ENCODE assay signal across 12 mouse cellular contexts in the genomic region with DNA sequence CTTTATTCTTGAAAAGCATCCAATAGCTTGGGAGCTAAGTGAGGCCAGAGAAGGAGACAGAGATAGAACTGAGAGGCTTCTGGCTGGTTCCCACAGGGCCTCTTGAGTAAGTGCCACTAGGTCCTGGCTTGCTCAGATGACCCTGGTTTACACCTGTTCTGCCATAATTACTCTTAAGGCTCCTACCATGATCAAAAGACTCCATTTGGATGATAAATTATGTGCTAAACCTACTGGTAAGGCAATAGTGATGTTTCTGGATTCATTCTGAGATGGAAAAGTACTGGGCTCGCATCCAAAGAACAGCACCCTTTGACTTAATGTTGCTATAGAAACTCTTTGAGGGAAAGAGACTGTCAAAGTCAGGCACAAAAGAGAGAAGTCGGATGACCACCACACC. TPM values are rescaled to one million over a fixed set of nuclear protein-coding genes. Genes with fewer than 3 reads are reported as not detected.
DNase-seq lines count a peak whose midpoint lies in the region; ATAC-seq lines count a peak whose summit lies in the region.
"Had no signal": no experiment of that assay in that cellular context is flagged by ENCODE, and none has a peak within 500 bp of the region (broad histone marks: within the 10 kb centered on the region; RNA-seq: fewer than 3 reads in every experiment).

No protein-coding gene starts in this region.

- DNase-seq in cerebellum, postnatal 10 days: peak; percentile 19 to 21
- DNase-seq in midbrain, embryonic 10.5 days (ENCODE audit: low spot score): peak; percentile 7
- DNase-seq in kidney, postnatal 10 days: peak; percentile 44
- no peak for DNase-seq in embryonic facial prominence, embryonic 10.5 days (ENCODE audit: low spot score)
- DNase-seq in urinary bladder, postnatal 14 days (ENCODE audit: low spot score): no peak
- DNase-seq: right cerebral cortex, postnatal 4 days had no signal

- peaks cover 50% of the 10 kb centered on the region for H3K4me1 ChIP-seq in midbrain, embryonic 10.5 days
- peaks cover 36% of the 10 kb centered on the region for H3K4me1 ChIP-seq in midbrain, embryonic 13.5 days (replicated peaks)
- H3K4me1 ChIP-seq in embryonic facial prominence, embryonic 10.5 days: peaks cover 39% of the 10 kb centered on the region
- H3K4me1 ChIP-seq in hindbrain, embryonic 13.5 days (replicated peaks): peaks cover 45% of the 10 kb centered on the region

- H3K4me2 ChIP-seq in midbrain, embryonic 13.5 days (replicated peaks): no peak overlapping the region
- H3K4me2 ChIP-seq in hindbrain, embryonic 13.5 days: no peak overlapping the region

- no peaks in the 10 kb centered on the region for H3K9me3 ChIP-seq in midbrain, embryonic 10.5 days (replicated peaks)
- no peaks in the 10 kb centered on the region for H3K9me3 ChIP-seq in midbrain, embryonic 13.5 days
- H3K9me3 ChIP-seq in embryonic facial prominence, embryonic 10.5 days: no peaks in the 10 kb centered on the region
- H3K9me3 ChIP-seq in hindbrain, embryonic 13.5 days: no peaks in the 10 kb centered on the region
- H3K9me3 ChIP-seq: limb, embryonic 10.5 days had no signal

- no peaks in the 10 kb centered on the region for H3K36me3 ChIP-seq in midbrain, embryonic 10.5 days
- no peaks in the 10 kb centered on the region for H3K36me3 ChIP-seq in midbrain, embryonic 13.5 days
- H3K36me3 ChIP-seq in embryonic facial prominence, embryonic 10.5 days (replicated peaks): no peaks in the 10 kb centered on the region
- no peaks in the 10 kb centered on the region for H3K36me3 ChIP-seq in hindbrain, embryonic 13.5 days
- H3K36me3 ChIP-seq: limb, embryonic 10.5 days had no signal

- H3K9ac ChIP-seq in midbrain, embryonic 13.5 days (replicated peaks): no peak overlapping the region
- H3K9ac ChIP-seq in hindbrain, embryonic 13.5 days: no peak overlapping the region

- no peak overlapping the region for H3K4me3 ChIP-seq in midbrain, embryonic 10.5 days
- H3K4me3 ChIP-seq in midbrain, embryonic 13.5 days (replicated peaks): no peak overlapping the region
- H3K4me3 ChIP-seq in embryonic facial prominence, embryonic 10.5 days: no peak overlapping the region
- no peak overlapping the region for H3K4me3 ChIP-seq in hindbrain, embryonic 13.5 days
- H3K4me3 ChIP-seq: limb, embryonic 10.5 days had no signal

- no peaks in the 10 kb centered on the region for H3K27me3 ChIP-seq in midbrain, embryonic 10.5 days (ENCODE audit: low read depth, poor library complexity, severe bottlenecking)
- no peaks in the 10 kb centered on the region for H3K27me3 ChIP-seq in midbrain, embryonic 13.5 days
- H3K27me3 ChIP-seq in embryonic facial prominence, embryonic 10.5 days (replicated peaks; ENCODE audit: low read depth, poor library complexity, severe bottlenecking): no peaks in the 10 kb centered on the region
- H3K27me3 ChIP-seq in hindbrain, embryonic 13.5 days: no peaks in the 10 kb centered on the region

- no peak for ATAC-seq in cerebellum, adult (ENCODE audit: insufficient number of reproducible peaks, low FRiP score, low TSS enrichment)
- ATAC-seq in midbrain, embryonic 13.5 days: no peak
- no peak for ATAC-seq in hindbrain, embryonic 13.5 days (ENCODE audit: low FRiP score)

- H3K27ac ChIP-seq in midbrain, embryonic 10.5 days (replicated peaks): no peak overlapping the region
- H3K27ac ChIP-seq in midbrain, embryonic 13.5 days: no peak overlapping the region
- H3K27ac ChIP-seq in embryonic facial prominence, embryonic 10.5 days (replicated peaks): no peak overlapping the region
- no peak overlapping the region for H3K27ac ChIP-seq in hindbrain, embryonic 13.5 days
- H3K27ac ChIP-seq: limb, embryonic 10.5 days; macrophage; stomach, postnatal 0 days had no signal

- 74% methylated on average over 2 of the region's 2 CpGs for WGBS in midbrain, embryonic 10.5 days
- 53% methylated on average over 2 of the region's 2 CpGs for WGBS in midbrain, embryonic 13.5 days
- 88% methylated on average over 2 of the region's 2 CpGs for WGBS in embryonic facial prominence, embryonic 10.5 days
- WGBS in hindbrain, embryonic 13.5 days: 50% methylated on average over 2 of the region's 2 CpGs

RNA-seq across cellular contexts. Expression of a gene that starts 3.9 kb away (rescaled TPM):
- 3.5 and 4.3 TPM in 2 replicates for polyA plus RNA-seq in midbrain, embryonic 10.5 days (2016; fragmentation: Nextera tagmentation; extraction: Ambion mirVana)
- polyA plus RNA-seq in midbrain, embryonic 13.5 days (2015; fragmentation: Nextera tagmentation; extraction: Ambion mirVana): 5.4 and 6.4 TPM in 2 replicates
- 4.8 and 6.5 TPM in 2 replicates for polyA plus RNA-seq in embryonic facial prominence, embryonic 10.5 days (2016; fragmentation: Nextera tagmentation; extraction: Ambion mirVana)
- 6.9 and 7.3 TPM in 2 replicates for polyA plus RNA-seq in hindbrain, embryonic 13.5 days (2015; fragmentation: Nextera tagmentation; extraction: Ambion mirVana)

Comparison
In these comparisons a context has a peak if more than half of its experiments do, and no peak if none do; other contexts are left out.
1. DNase-seq: peak in cerebellum, postnatal 10 days (2 of 2), midbrain, embryonic 10.5 days (single experiment) and kidney, postnatal 10 days (single experiment); none in embryonic facial prominence, embryonic 10.5 days (single experiment) and urinary bladder, postnatal 14 days (single experiment).